Mouse (Mus musculus) thymus, postnatal 0 days (tissue): ENCODE results near the gene Cfl1. TPM values are rescaled to one million over a fixed set of nuclear protein-coding genes. Genes with fewer than 3 reads are reported as not detected.
A peak's percentile ranks its signal among the peaks of the same experiment; 100 is the strongest.
"Not testable (repeated sequence)": the region's sequence is repeated elsewhere in the genome, so short reads cannot be mapped to it uniquely, and the experiment has no call there.

ENCODE experiments used
- DNase-seq: peaks from one replicate; pipeline ENCODE4 v3.0.0-alpha.2; 2015; ENCODE audit warnings: low spot score
- polyA plus RNA-seq: library from polyadenylated mRNA; unstranded; fragments of >200 nt; fragmentation: Nextera tagmentation; extraction: Ambion mirVana; gene quantifications from 2 replicates; pipeline ENCODE4 v1.2.1, GENCODE M21; 2015

Cfl1 gene
- polyA plus RNA-seq, 1 experiment from 2014 or later = 3,590 TPM

GRCm38 (mm10) chr19:5487768-5488550, 2.3 kb upstream of the Cfl1 start, which contains the start of gene Mus81:
Mus81 (minus strand) TSS chr19:5488402.
- DNase-seq = peak; percentile 94

GRCm38 (mm10) chr19:5488878-5489571, 1.2 kb upstream of the Cfl1 start:
- peak; percentile 99 for DNase-seq

GRCm38 (mm10) chr19:5489721-5490120, 534 bp upstream of the Cfl1 start:
- not testable (repeated sequence) for DNase-seq

- peak; percentile 90 for DNase-seq
Observed at GRCm38 (mm10) chr19:5490898-5491708, 848 bp downstream of the Cfl1 start.

- DNase-seq = no peak
Observed at GRCm38 (mm10) chr19:5492641-5493040, 2.4 kb downstream of the Cfl1 start.

GRCm38 (mm10) chr19:5493301-5493721, 3.1 kb downstream of the Cfl1 start:
- not testable (repeated sequence) for DNase-seq

- DNase-seq = no peak
Observed at GRCm38 (mm10) chr19:5494314-5494713, 4.1 kb downstream of the Cfl1 start.

GRCm38 (mm10) chr19:5495353-5496051, 5.2 kb downstream of the Cfl1 start:
- no peak for DNase-seq

- no peak for DNase-seq
Observed at GRCm38 (mm10) chr19:5496052-5496370, 5.8 kb downstream of the Cfl1 start.

GRCm38 (mm10) chr19:5500330-5500875, 10.1 kb downstream of the Cfl1 start:
- no peak for DNase-seq

GRCm38 (mm10) chr19:5503687-5504086, 13.4 kb downstream of the Cfl1 start, which contains the start of gene 1700020D05Rik:
1700020D05Rik (minus strand) TSS chr19:5503787.
- no peak for DNase-seq

- peak; percentile 98 for DNase-seq
Observed at GRCm38 (mm10) chr19:5510031-5511026, 20.1 kb downstream of the Cfl1 start, which contains the start of gene Snx32. Snx32 (minus strand) TSS chr19:5510538.

GRCm38 (mm10) chr19:5511074-5511632, 20.9 kb downstream of the Cfl1 start:
- no peak for DNase-seq

GRCm38 (mm10) chr19:5512091-5513004, 22.1 kb downstream of the Cfl1 start:
- DNase-seq = no peak

GRCm38 (mm10) chr19:5513005-5513349, 22.7 kb downstream of the Cfl1 start:
- no peak for DNase-seq

GRCm38 (mm10) chr19:5515840-5516777, 25.9 kb downstream of the Cfl1 start:
- DNase-seq = no peak

GRCm38 (mm10) chr19:5516906-5517505, 26.8 kb downstream of the Cfl1 start:
- no peak for DNase-seq
